Mouse (Mus musculus): ENCODE measurements around the gene Cacna1d. TPM values are rescaled to one million over a fixed set of nuclear protein-coding genes. Genes with fewer than 3 reads are reported as not detected.
A peak's percentile ranks its signal among the peaks of the same experiment; 100 is the strongest.

Gene Cacna1d
- polyA plus RNA-seq, 1 experiment from 2014 or later = 2.2 TPM

DNA sequence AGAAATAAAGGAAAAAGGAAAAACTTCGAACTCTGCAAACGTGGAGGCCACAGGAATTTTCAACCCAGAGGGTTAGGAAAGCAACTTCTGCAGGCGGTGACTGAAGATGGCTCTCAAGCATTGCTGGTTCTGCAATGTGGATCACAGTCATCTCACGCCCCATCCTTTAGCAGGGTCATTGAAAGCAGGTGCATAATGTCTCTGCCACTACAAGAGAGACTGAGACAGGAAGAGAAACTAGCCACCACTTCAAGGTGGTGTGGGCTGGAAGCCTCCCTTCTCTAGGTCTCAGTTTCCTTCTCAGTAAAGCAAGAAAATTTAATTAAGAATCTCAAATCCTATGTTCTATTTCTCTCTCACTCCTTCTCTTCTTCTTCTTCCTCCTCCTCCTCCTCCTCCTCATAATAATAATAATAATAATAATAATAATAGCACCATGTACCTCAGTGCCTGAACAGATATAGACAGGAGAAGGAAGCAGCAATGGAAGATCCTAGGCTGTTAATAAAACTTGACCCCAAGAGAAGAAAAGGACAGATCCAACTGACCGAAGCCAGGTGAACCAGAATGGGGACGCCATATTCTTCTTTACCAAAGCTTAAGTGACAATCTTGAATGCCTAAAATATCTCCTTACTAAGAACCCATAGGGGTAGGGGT lies 305.5 kb downstream of the Cacna1d start:
- TF ChIP-seq CTCF (IDR thresholded peaks at IDR 0.05; ENCODE audit: low read depth) (no peak), EP300 (optimal IDR thresholded peaks at IDR 0.05) (no peak)
- no peaks in the 10 kb centered on the region for H3K9me3 ChIP-seq (ENCODE audit: control insufficient read depth, low read length)

DNA sequence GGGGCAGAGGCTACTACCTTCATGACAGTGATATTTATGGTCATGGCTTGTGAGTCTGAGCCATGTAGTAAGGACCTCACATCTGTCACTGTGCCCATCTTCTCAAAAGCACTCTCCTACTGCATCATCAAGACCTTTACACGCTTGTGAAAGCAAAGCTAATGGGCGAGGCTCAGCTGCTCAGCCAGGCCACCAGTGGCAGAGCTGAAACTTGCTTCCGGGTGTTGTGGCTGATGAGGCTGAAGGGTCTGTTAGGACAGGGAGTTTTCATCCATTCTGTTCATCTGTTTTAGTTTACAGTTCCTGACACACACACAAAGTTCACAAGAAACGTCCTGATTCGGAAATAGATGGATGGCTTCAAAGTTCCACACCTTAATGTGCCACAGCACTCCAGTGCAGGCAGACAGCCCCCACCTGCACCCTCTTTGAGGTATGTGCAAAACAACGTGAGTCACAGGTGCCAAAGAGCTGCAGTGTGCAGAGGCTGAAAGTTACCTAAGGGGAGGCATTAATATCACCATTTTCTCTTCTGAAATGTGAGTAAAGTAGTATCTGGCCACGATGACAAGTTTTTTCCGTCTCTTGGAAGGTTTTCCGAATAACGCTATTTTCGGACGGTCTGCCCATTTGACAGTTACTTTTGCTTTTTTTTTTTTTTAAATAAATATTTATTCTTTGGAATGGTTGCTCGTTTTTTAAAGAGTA lies 306.7 kb downstream of the Cacna1d start:
- 50% methylated on average over 13 of the region's 13 CpGs for WGBS
- Histone ChIP-seq H3K9me3 (ENCODE audit: control insufficient read depth, low read length) (no peaks in the 10 kb centered on the region), H3K4me1 (replicated peaks; ENCODE audit: control insufficient read depth, insufficient read depth) (no peaks in the 10 kb centered on the region), H3K27me3 (ENCODE audit: control insufficient read depth, insufficient read depth, low read length) (no peaks in the 10 kb centered on the region), H3K4me2 (replicated peaks; ENCODE audit: low read depth) (no peak overlapping the region), H3K9ac (ENCODE audit: low read length) (no peak overlapping the region), H3K4me3 (ENCODE audit: low read depth, low read length) (no peak overlapping the region), H3K36me3 (ENCODE audit: control insufficient read depth, insufficient read depth, low read length) (no peaks in the 10 kb centered on the region), H3K27ac (replicated peaks) (no peak overlapping the region)
- TF ChIP-seq CTCF (IDR thresholded peaks at IDR 0.05; ENCODE audit: low read depth) (no peak), EP300 (optimal IDR thresholded peaks at IDR 0.05) (no peak)
- ATAC-seq (ENCODE audit: low FRiP score, low TSS enrichment) (no peak), DNase-seq (ENCODE audit: low spot score) (no peak)

More for the DNA sequence above, 305.5 kb downstream of the Cacna1d start:
- WGBS = 86% methylated on average over 6 of the region's 6 CpGs
- H3K27me3 ChIP-seq (ENCODE audit: control insufficient read depth, insufficient read depth, low read length) = no peaks in the 10 kb centered on the region
- DNase-seq (ENCODE audit: low spot score) = no peak
- no peak overlapping the region for H3K4me3 ChIP-seq (ENCODE audit: low read depth, low read length)
- H3K4me1 ChIP-seq (replicated peaks; ENCODE audit: control insufficient read depth, insufficient read depth) = no peaks in the 10 kb centered on the region
- ATAC-seq (ENCODE audit: low FRiP score, low TSS enrichment) = no peak
- H3K27ac ChIP-seq (replicated peaks) = no peak overlapping the region
- H3K36me3 ChIP-seq (ENCODE audit: control insufficient read depth, insufficient read depth, low read length) = no peaks in the 10 kb centered on the region
- no peak overlapping the region for H3K9ac ChIP-seq (ENCODE audit: low read length)
- H3K4me2 ChIP-seq (replicated peaks; ENCODE audit: low read depth) = no peak overlapping the region

DNA sequence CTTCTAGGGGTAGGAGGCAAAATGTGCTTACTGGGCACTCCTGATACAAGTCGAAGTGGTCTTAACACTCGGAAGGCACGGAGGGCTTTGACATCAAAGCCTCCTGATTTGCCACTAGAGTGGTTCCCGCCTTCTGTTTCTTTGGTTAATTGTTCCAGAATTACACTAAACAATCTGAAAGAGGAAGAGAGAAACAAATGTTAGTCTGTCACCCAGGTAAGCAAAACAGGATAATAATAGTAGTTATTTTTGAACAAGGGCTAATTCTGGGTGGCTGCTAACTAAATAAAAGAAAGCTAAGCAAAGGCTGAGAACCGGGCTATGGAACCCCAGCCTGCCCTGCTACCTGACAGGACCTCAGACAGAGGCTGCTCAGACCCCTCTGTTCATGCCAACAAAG lies 307.2 kb downstream of the Cacna1d start:
- Histone ChIP-seq H3K27ac (replicated peaks) (no peak overlapping the region), H3K9me3 (ENCODE audit: control insufficient read depth, low read length) (no peaks in the 10 kb centered on the region), H3K4me2 (replicated peaks; ENCODE audit: low read depth) (no peak overlapping the region), H3K4me1 (replicated peaks; ENCODE audit: control insufficient read depth, insufficient read depth) (no peaks in the 10 kb centered on the region), H3K27me3 (ENCODE audit: control insufficient read depth, insufficient read depth, low read length) (no peaks in the 10 kb centered on the region), H3K4me3 (ENCODE audit: low read depth, low read length) (no peak overlapping the region), H3K36me3 (ENCODE audit: control insufficient read depth, insufficient read depth, low read length) (no peaks in the 10 kb centered on the region), H3K9ac (ENCODE audit: low read length) (no peak overlapping the region)
- WGBS = 85% methylated on average over 5 of the region's 5 CpGs
- ATAC-seq (ENCODE audit: low FRiP score, low TSS enrichment) (no peak), DNase-seq (ENCODE audit: low spot score) (no peak)
- no peak for TF ChIP-seq CTCF (IDR thresholded peaks at IDR 0.05; ENCODE audit: low read depth)
- no peak for TF ChIP-seq EP300 (optimal IDR thresholded peaks at IDR 0.05)

DNA sequence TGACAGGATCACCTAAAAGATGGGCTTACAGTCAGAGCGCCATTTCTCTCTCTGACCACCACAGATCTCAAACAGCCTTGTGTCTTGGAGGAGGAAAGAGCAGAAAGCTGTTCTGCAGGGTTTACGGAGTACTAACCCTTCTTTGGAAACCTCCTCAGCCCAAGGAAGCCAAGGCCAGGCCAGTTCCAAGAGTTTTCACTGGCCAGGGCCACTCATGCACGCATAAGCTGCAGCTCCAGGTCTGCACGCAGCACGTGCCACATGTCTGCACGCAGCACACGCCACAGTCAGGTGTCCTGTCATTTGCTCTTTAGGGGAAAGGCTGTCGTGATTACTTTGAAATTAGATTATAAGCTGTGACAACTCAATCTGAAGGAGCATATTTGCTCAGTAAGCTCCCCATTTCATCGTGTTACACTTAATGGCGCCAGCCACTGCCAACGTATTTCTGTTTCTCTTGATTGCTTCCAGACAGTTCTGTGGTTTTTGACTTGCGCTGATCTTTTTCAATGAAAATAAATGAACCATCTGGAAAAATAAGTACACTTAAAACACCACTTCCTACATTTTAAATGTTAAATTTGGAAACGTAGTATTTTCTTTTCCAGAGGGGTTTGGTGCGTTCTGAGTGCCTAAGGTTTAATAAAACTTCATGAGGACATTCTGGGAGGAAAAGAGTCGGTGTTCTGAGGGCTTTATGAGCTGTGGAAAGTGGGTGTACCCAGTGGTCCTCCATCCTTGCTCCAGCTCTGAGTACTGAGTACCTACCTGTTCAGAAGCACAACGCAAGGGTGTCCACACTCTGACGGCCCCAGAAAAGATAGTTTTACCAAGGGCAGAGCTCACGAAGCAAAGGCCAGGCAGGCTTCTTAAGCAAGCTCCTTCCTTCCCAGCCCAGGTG lies 308.4 kb downstream of the Cacna1d start:
- ATAC-seq (ENCODE audit: low FRiP score, low TSS enrichment) (no peak), DNase-seq (ENCODE audit: low spot score) (no peak)
- Histone ChIP-seq H3K4me3 (ENCODE audit: low read depth, low read length) (no peak overlapping the region), H3K9ac (ENCODE audit: low read length) (no peak overlapping the region), H3K36me3 (ENCODE audit: control insufficient read depth, insufficient read depth, low read length) (no peaks in the 10 kb centered on the region), H3K4me1 (replicated peaks; ENCODE audit: control insufficient read depth, insufficient read depth) (no peaks in the 10 kb centered on the region), H3K27me3 (ENCODE audit: control insufficient read depth, insufficient read depth, low read length) (no peaks in the 10 kb centered on the region), H3K9me3 (ENCODE audit: control insufficient read depth, low read length) (no peaks in the 10 kb centered on the region), H3K27ac (replicated peaks) (no peak overlapping the region), H3K4me2 (replicated peaks; ENCODE audit: low read depth) (no peak overlapping the region)
- 86% methylated on average over 18 of the region's 18 CpGs for WGBS
- TF ChIP-seq EP300 (optimal IDR thresholded peaks at IDR 0.05) (no peak), CTCF (IDR thresholded peaks at IDR 0.05; ENCODE audit: low read depth) (no peak)

DNA sequence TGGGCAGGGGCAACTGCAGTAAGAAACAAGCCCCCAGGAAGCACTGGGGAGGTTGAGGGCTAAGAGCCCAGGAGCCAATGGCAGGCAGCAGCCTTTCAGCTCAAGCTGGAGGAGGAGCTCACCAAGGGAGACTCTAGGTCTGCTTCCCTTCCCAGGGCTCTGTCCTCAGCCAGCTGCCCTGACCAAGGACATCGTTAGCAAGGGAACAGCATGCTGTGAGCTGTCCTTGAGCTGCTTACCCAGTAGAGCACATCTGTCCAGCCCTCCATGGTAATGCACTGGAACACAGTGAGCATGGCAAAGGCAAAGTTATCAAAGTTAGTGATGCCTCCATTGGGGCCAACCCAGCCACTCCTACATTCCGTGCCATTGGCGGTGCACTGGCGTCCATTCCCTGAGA lies 312.9 kb downstream of the Cacna1d start:
- no peak overlapping the region for H3K4me3 ChIP-seq (ENCODE audit: low read depth, low read length)
- TF ChIP-seq EP300 (optimal IDR thresholded peaks at IDR 0.05) = no peak
- TF ChIP-seq CTCF (IDR thresholded peaks at IDR 0.05; ENCODE audit: low read depth) = no peak
- no peaks in the 10 kb centered on the region for H3K36me3 ChIP-seq (ENCODE audit: control insufficient read depth, insufficient read depth, low read length)
- H3K4me1 ChIP-seq (replicated peaks; ENCODE audit: control insufficient read depth, insufficient read depth) = no peaks in the 10 kb centered on the region
- H3K27ac ChIP-seq (replicated peaks) = no peak overlapping the region
- ATAC-seq (ENCODE audit: low FRiP score, low TSS enrichment) (no peak), DNase-seq (ENCODE audit: low spot score) (peak; percentile 5)
- no peaks in the 10 kb centered on the region for H3K9me3 ChIP-seq (ENCODE audit: control insufficient read depth, low read length)
- H3K9ac ChIP-seq (ENCODE audit: low read length) = no peak overlapping the region
- no peaks in the 10 kb centered on the region for H3K27me3 ChIP-seq (ENCODE audit: control insufficient read depth, insufficient read depth, low read length)
- WGBS = 89% methylated on average over 4 of the region's 4 CpGs
- no peak overlapping the region for H3K4me2 ChIP-seq (replicated peaks; ENCODE audit: low read depth)

Data from stomach, postnatal 0 days (tissue).